Mouse (Mus musculus): ENCODE results near the gene Jph2. TPM values are rescaled to one million over a fixed set of nuclear protein-coding genes. Genes with fewer than 3 reads are reported as not detected.

Gene Jph2
- polyA plus RNA-seq, 1 experiment, result 78.4 TPM

DNA sequence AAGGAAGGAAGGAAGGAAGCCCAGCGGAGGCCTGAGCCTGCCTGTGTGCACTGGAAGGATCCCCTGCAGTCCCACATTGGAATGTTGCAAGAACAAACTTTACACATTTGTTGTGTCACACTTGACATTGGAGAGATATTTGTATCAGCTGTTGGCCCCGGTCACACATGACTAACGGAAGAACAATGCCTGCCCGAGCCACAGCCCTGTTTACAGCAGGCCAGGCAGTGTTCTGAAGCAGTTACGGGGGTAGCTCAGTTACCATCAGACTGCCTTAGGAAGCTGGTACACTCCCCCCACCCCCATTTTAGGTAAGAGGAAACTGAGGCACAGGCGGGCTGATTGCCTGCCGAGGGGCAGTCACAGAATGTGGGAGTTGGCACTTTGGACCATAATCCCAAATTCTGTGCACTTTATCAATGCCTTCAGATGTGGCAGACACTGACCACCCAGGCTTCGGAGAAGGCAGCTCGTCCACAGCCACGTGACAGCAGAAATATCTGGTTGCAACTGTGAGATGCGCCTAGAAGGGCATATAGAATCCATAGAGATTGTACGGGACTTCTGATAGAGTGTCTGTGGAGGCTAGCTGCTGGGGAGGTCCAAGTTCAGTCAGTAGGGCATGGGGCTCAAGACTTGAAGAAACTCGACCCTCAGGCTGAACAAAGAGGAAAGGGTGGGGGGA lies 52.7 kb downstream of the Jph2 start:
- TF ChIP-seq MYOD1 (IDR thresholded peaks at IDR 0.05; ENCODE audit: control insufficient read depth, insufficient read length, low read depth) (peak; percentile 94), CTCF (IDR thresholded peaks at IDR 0.05; ENCODE audit: control insufficient read depth, insufficient read depth, insufficient read length) (no peak), USF1 (IDR thresholded peaks at IDR 0.05; ENCODE audit: low read depth) (peak; percentile 81), FOSL1 (IDR thresholded peaks at IDR 0.05; ENCODE audit: insufficient read depth, low read length, poor library complexity, severe bottlenecking) (peak; percentile 45), CEBPB (IDR thresholded peaks at IDR 0.05; ENCODE audit: low read depth) (peak; percentile 86), MAX (IDR thresholded peaks at IDR 0.05) (no peak), MYOG (IDR thresholded peaks at IDR 0.05; ENCODE audit: control insufficient read depth, extremely low read depth, insufficient read length) (no peak)
- no peaks in the 10 kb centered on the region for H3K79me2 ChIP-seq (ENCODE audit: control insufficient read depth, insufficient read depth)
- H3ac ChIP-seq (ENCODE audit: control insufficient read depth, insufficient read length, low read depth), result peak overlapping the region; percentile 8
- no peak overlapping the region for H3K4me3 ChIP-seq (ENCODE audit: insufficient read depth, poor library complexity, severe bottlenecking)
- H3K79me3 ChIP-seq (ENCODE audit: low read depth), result no peaks in the 10 kb centered on the region
- no peaks in the 10 kb centered on the region for H3K36me3 ChIP-seq (ENCODE audit: control insufficient read depth, insufficient read depth)
- H3K27me3 ChIP-seq (ENCODE audit: control insufficient read depth, insufficient read depth, insufficient read length), result no peaks in the 10 kb centered on the region

DNA sequence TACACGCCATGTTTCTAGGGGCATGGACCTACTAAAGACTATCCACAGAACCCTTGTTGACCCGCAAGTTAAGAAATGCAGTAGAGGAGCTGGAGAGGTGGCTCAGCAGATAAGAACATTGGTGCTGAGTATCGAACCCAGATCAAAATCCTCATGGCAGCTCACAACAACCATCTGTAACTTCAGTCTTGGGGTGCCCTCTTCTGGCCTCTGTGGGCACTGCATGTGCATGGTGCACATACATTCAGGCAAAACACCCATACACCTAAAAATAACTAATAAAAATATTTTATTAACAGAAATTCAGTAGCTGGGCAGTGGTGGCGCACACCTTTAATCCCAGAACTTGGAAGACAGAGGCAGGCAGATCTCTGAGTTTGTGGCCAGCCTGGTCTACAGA lies 54.1 kb downstream of the Jph2 start:
- Histone ChIP-seq H3K27me3 (ENCODE audit: control insufficient read depth, insufficient read depth, insufficient read length) (no peaks in the 10 kb centered on the region), H3K36me3 (ENCODE audit: control insufficient read depth, insufficient read depth) (no peaks in the 10 kb centered on the region), H3ac (ENCODE audit: control insufficient read depth, insufficient read length, low read depth) (no peak overlapping the region), H3K79me2 (ENCODE audit: control insufficient read depth, insufficient read depth) (no peaks in the 10 kb centered on the region), H3K4me3 (ENCODE audit: insufficient read depth, poor library complexity, severe bottlenecking) (no peak overlapping the region), H3K79me3 (ENCODE audit: low read depth) (no peaks in the 10 kb centered on the region)
- TF ChIP-seq CEBPB (IDR thresholded peaks at IDR 0.05; ENCODE audit: low read depth) (no peak), USF1 (IDR thresholded peaks at IDR 0.05; ENCODE audit: low read depth) (no peak), CTCF (IDR thresholded peaks at IDR 0.05; ENCODE audit: control insufficient read depth, insufficient read depth, insufficient read length) (no peak), MYOD1 (IDR thresholded peaks at IDR 0.05; ENCODE audit: control insufficient read depth, insufficient read length, low read depth) (no peak), MAX (IDR thresholded peaks at IDR 0.05) (no peak), FOSL1 (IDR thresholded peaks at IDR 0.05; ENCODE audit: insufficient read depth, low read length, poor library complexity, severe bottlenecking) (no peak), MYOG (IDR thresholded peaks at IDR 0.05; ENCODE audit: control insufficient read depth, extremely low read depth, insufficient read length) (no peak)

DNA sequence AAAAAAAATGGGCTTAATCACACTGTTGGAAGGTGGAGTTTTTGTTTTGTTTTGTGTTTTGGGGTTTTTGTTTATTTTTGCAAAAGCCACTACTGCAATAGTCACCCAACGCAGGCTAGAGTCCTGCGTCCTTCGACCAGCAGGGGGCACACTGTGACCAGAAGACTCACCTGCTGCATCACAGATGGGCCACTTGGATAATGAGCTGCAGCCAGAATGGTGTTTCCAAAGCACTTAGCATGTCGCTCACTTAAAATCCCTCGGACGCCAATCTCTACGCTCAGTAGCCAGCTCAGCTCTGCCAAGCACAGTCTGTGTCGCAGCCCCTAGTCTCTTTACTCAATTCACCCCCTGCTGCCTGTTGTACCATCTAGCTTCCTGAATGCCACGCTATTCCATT lies 57.5 kb downstream of the Jph2 start:
- H3K79me2 ChIP-seq (ENCODE audit: control insufficient read depth, insufficient read depth), result no peaks in the 10 kb centered on the region
- H3K79me3 ChIP-seq (ENCODE audit: low read depth), result no peaks in the 10 kb centered on the region
- no peak overlapping the region for H3K4me3 ChIP-seq (ENCODE audit: insufficient read depth, poor library complexity, severe bottlenecking)
- H3K27me3 ChIP-seq (ENCODE audit: control insufficient read depth, insufficient read depth, insufficient read length), result no peaks in the 10 kb centered on the region
- TF ChIP-seq CTCF (IDR thresholded peaks at IDR 0.05; ENCODE audit: control insufficient read depth, insufficient read depth, insufficient read length) (peak; percentile 75), USF1 (IDR thresholded peaks at IDR 0.05; ENCODE audit: low read depth) (no peak)
- H3ac ChIP-seq (ENCODE audit: control insufficient read depth, insufficient read length, low read depth), result no peak overlapping the region
- no peaks in the 10 kb centered on the region for H3K36me3 ChIP-seq (ENCODE audit: control insufficient read depth, insufficient read depth)

DNA sequence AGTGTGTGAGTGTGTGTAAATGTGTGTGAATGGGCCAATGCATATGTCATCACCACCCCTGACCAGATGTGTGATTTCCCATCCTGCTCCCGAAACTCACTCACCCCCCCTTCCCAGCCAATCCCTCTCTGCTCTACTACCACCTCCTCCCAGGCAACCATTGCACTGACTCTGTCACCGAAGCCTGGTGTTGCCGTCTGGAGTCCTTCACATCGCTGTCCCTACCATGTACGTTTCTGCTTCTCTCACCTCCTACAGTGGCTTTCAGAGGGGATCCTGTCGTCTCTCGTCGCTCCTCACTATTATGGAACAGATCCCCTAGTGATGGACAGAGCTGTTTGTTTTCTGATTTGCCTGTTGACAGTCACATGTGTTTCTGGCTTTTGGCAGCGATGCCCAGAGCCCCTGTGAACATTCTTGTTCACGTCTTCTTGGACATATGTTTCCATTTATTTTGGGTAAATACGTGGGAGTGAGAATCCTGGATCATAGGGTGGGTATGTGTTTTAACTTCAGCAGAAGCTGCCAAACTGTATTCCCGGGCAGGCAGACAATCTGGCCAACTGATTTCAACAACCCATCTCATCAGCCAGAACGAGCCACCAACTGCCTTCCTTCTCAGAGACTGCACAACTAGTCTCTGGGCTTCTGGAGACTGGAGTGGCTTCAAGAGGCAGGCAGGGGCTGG lies 65.3 kb downstream of the Jph2 start:
- no peaks in the 10 kb centered on the region for H3K27me3 ChIP-seq (ENCODE audit: control insufficient read depth, insufficient read depth, insufficient read length)
- H3K79me2 ChIP-seq (ENCODE audit: control insufficient read depth, insufficient read depth), result no peaks in the 10 kb centered on the region
- TF ChIP-seq CTCF (IDR thresholded peaks at IDR 0.05; ENCODE audit: control insufficient read depth, insufficient read depth, insufficient read length), result no peak
- TF ChIP-seq MYOD1 (IDR thresholded peaks at IDR 0.05; ENCODE audit: control insufficient read depth, insufficient read length, low read depth), result no peak
- TF ChIP-seq CEBPB (IDR thresholded peaks at IDR 0.05; ENCODE audit: low read depth), result no peak
- TF ChIP-seq USF1 (IDR thresholded peaks at IDR 0.05; ENCODE audit: low read depth), result no peak
- no peak for TF ChIP-seq FOSL1 (IDR thresholded peaks at IDR 0.05; ENCODE audit: insufficient read depth, low read length, poor library complexity, severe bottlenecking)
- TF ChIP-seq MYOG (IDR thresholded peaks at IDR 0.05; ENCODE audit: control insufficient read depth, extremely low read depth, insufficient read length), result no peak
- no peak for TF ChIP-seq MAX (IDR thresholded peaks at IDR 0.05)

DNA sequence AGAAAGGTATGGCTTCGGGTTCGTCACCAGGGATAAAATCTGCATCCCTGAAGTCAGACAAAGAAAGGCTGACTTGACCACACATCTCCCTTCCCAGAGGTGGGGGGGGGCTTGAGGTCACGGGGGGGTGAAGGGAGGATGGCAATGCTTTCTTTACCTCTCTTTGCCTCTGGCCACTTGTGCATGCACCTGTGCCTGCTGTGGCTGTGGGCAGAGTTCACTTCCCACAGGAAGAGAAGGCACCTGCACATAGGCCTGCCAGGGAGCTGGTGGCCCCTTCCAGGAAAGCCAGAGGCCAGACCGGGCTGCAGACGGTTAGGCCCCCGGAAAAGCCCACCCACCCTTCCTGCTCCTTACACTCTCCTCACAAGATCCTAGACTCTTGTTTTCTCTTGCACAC lies 66.4 kb downstream of the Jph2 start:
- Histone ChIP-seq H3K4me3 (ENCODE audit: insufficient read depth, poor library complexity, severe bottlenecking) (no peak overlapping the region), H3K36me3 (ENCODE audit: control insufficient read depth, insufficient read depth) (no peaks in the 10 kb centered on the region), H3K79me3 (ENCODE audit: low read depth) (no peaks in the 10 kb centered on the region), H3K27me3 (ENCODE audit: control insufficient read depth, insufficient read depth, insufficient read length) (no peaks in the 10 kb centered on the region), H3K79me2 (ENCODE audit: control insufficient read depth, insufficient read depth) (no peaks in the 10 kb centered on the region), H3ac (ENCODE audit: control insufficient read depth, insufficient read length, low read depth) (no peak overlapping the region)
- TF ChIP-seq CEBPB (IDR thresholded peaks at IDR 0.05; ENCODE audit: low read depth) (no peak), MAX (IDR thresholded peaks at IDR 0.05) (no peak), CTCF (IDR thresholded peaks at IDR 0.05; ENCODE audit: control insufficient read depth, insufficient read depth, insufficient read length) (no peak), MYOD1 (IDR thresholded peaks at IDR 0.05; ENCODE audit: control insufficient read depth, insufficient read length, low read depth) (no peak), MYOG (IDR thresholded peaks at IDR 0.05; ENCODE audit: control insufficient read depth, extremely low read depth, insufficient read length) (no peak), USF1 (IDR thresholded peaks at IDR 0.05; ENCODE audit: low read depth) (no peak), FOSL1 (IDR thresholded peaks at IDR 0.05; ENCODE audit: insufficient read depth, low read length, poor library complexity, severe bottlenecking) (no peak)

More for the DNA sequence above, 65.3 kb downstream of the Jph2 start:
- H3K36me3 ChIP-seq (ENCODE audit: control insufficient read depth, insufficient read depth), result no peaks in the 10 kb centered on the region
- H3K4me3 ChIP-seq (ENCODE audit: insufficient read depth, poor library complexity, severe bottlenecking), result no peak overlapping the region
- no peak overlapping the region for H3ac ChIP-seq (ENCODE audit: control insufficient read depth, insufficient read length, low read depth)
- no peaks in the 10 kb centered on the region for H3K79me3 ChIP-seq (ENCODE audit: low read depth)

Data from C2C12 (cell line).